Mouse (Mus musculus) telencephalon, adult 2 months (tissue): ENCODE data around the gene Pcgf3.
"Not testable (repeated sequence)": the region's sequence is repeated elsewhere in the genome, so short reads cannot be mapped to it uniquely, and the experiment has no call there.

Experiments
- DNase-seq: peaks from one replicate; pipeline ENCODE4 v3.0.0-alpha.2; 2011; ENCODE audit warnings: low read depth, low spot score

Gene Pcgf3

DNA sequence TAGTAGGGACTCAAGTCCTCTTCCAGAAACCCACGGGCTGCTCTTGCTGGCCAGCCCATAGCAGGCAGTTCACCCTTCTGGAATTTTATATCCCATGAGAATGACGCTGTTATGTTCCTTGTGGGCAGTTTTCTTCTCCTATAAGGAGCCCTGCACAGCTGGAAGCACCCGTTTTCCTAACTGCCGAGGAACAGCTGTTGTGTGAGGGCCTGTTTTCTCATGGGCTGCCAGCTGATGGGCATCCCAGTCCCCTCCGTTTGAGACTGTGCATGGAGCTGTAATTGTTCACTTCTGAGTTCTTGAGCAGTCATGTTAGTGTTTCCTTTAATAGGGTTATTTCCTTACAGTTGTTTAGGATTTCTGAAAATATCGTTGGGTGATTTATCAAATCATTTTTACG lies 8.6 kb downstream of the Pcgf3 start:
- DNase-seq: no peak

DNA sequence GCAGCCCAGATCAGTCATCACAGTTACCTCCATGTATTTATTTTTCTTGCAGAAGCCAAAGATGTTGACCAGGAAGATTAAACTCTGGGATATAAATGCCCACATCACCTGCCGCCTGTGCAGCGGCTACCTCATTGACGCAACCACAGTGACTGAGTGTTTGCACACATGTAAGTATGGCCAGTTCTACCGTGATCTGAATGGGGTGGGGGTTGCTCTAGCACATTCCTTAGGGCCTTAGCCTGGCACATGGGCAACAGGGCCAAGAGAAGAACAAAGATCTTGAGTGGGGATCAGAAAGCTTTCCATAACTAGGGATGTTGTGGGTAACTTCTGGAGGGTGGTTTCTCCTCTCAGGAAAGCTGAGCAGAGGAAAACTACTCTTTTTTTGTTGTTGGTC lies 12.7 kb downstream of the Pcgf3 start:
- no peak for DNase-seq

DNA sequence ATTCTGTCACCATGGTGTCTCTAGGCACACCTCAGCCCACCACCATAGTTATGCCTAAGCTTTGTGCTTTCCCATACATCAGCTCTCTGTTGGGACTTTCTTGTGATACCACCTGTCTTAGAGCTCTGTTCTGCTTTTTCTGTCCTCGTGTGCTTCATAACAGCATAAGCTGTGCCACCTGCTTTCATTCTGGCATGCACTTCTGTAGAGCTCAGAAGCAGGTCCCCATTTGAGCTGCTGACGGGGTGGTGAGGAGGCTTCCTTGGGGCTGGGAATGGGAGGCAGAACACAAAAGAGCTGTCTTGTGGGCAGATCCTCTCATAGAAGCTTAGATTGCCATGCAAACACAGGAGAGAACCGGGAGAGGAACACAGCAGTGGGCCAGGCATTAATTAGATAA lies 14.9 kb downstream of the Pcgf3 start:
- DNase-seq: peak; percentile 45

DNA sequence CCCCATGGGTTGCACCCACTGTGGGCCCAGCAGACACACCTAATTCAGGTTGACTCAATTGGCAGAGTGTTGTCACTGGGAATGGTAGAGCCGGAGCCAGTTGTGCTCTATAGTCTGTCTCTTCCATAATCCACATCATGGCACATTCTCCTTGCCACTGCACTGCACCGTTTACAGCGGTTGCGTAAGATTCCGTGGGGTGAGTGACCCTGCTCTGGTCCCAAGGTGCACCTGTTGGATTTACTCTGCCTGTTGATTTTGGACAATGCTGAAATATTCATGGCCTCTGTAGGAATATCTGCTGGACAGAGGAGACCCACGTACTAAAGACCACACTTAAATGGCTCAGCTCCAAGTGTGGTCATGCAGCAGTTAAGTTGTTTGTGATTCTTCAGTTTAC lies 22.0 kb downstream of the Pcgf3 start:
- DNase-seq: no peak

DNA sequence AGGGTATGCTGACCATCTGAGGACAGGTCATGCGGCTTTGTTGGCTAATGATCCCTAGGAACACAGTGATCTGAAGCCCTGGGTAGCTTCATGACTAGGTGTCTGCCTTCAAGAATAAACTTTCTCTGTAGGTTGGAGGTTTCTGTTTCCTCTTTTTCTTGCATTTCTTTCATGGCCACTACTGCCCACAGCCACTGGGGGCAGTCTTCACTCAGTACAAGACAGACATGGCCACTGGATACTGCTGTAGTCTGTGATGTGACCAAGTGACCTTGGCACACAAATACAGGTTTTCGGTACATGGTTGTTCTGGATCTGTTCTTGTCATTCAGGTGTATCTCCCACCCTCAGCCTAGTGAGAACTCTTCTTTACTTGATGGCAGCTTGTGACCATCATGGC lies 24.2 kb downstream of the Pcgf3 start:
- no peak for DNase-seq

DNA sequence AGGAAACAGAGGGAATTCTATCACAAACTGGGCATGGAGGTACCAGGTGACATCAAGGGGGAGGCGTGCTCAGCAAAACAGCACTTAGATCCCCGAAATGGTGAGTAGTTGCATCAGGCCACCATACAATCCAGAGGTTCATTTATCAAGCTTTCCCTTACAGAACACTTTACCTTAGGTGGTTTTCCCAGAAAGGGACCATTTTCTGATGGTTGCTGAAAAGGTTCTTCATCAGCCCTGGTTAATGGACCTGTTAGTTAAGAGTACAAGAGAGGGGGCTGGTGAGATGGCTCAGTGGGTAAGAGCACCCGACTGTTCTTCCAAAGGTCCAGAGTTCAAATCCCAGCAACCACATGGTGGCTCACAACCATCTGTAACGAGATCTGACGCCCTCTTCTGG lies 25.1 kb downstream of the Pcgf3 start:
- DNase-seq: not testable (repeated sequence)

DNA sequence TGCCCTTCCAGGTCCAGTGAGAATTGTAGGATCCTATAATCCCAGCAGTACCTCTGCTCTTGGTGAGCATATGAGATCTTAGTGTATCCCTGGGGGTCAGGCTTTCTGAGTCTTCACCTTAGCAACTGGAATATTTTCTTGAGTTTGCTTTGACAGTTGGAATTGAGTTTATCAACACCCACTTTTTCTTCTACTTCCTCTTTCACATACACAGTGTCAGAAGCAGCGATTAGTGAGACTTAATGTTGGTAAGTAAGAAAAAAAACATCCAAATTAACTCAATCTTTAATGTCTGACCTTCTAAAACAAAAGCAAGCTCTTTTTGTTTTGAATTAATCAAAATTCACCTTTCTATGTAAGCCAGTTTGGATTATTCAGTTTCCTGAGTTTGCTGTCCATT lies 40.5 kb downstream of the Pcgf3 start:
- no peak for DNase-seq

DNA sequence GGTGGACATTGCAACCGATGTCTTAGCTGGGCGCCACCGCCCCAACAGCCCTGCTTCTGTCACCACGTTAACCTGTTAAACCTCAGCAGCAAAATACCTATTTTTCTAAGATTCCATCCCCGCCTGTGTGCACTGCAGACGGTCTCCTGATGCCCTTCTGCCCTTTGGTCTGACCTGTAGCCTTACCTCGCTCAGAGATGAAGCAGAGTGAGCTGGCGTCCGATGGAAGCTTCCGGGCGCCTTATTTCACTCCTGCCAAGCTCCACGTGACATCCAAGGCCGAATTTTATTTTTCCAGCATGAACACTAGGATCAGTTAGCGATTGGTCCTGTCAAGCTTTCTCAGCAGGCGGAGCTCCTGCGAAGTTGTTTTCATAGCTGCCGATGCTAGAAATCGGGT lies 41.3 kb downstream of the Pcgf3 start:
- no peak for DNase-seq

DNA sequence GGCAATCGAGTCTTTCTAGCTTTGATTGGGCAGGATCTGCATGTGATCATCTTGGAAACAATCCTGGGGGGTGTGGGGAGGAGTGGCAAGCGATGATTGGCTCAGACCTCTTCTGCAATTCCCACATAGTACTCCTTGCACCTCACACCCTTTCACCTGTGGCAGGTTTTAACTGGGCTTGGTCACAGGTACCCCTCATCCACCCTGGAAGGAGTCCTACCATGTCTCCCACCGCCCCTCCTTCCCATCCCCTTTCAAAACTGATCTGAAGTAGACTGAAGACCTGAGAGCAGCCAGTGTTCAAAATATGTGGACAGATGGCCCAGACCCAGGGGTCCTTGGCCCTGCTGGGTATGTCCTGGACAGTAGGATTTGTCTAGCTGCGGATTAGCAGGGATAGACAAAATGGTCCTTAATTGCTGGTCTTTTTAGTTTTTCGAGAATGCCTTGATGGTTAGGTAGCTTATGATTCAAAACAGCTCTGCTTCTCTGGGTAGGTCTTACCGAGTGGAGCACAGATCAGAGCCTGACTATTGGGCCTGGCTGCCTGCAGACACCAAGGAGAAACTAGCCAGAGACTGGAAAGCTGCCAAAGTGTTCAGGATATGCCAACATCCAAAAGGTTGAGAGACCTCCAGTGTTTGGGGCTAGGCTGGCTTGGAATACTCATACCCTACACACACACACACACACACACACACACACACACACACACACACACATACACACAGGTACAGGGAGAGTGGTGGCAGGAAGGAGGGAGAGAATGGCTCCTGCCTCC lies 54.7 kb downstream of the Pcgf3 start:
- no peak for DNase-seq

DNA sequence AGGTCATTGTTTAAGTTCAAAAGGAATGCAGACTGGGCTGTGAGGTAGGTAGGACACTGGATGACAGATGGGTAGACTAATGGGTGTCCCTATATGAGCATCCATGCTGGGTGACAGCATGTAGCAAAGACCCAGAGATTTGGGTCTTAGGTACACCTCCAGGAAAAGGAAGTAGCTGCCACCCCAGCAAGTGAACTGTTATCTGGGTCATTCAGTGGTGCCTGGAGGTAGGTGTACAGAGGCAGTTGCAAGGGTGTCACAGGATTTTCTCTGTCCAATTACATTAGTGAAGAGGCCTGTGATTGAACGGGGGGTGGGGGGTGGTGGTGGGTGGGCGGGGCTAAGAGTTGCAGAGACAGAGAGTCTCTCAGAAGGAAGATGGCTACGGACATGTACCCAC lies 55.6 kb downstream of the Pcgf3 start:
- DNase-seq: no peak

DNA sequence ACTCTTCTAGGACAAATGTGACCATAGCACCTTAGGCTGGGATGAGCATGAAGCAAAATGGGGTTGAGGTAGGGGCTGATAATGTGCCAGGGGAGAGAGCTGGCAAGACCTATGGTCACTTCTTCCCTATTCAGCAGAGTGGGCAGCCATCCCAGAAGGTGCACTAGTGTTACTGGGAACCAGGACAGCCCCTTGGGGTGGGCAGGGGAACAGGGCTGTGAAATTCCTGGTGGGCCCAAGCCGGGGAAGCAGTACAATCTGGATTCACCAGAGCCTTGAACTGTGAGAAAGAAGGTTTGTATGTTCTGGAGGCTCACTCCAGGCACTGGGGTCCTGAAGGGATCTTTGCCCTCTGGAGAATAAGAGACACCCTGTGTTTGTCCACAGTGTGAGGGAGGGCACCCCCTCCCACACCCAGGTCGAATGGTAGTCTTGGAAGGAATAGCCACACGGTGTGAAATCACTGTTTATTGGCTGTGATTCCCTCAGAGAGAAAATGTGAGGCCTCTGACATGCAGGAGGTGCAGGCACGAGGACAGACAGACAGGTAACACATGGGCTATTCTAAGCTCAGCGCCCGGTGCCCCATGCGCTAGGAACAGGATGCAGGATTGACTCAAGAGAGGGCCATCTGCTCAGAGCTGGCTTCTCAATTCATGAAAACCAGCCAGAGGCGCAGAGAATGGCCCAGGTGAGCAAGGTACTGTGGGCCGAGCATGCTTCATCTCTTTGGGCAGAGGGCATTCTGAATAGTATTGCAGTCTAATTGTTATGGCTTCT lies 57.3 kb downstream of the Pcgf3 start:
- no peak for DNase-seq

DNA sequence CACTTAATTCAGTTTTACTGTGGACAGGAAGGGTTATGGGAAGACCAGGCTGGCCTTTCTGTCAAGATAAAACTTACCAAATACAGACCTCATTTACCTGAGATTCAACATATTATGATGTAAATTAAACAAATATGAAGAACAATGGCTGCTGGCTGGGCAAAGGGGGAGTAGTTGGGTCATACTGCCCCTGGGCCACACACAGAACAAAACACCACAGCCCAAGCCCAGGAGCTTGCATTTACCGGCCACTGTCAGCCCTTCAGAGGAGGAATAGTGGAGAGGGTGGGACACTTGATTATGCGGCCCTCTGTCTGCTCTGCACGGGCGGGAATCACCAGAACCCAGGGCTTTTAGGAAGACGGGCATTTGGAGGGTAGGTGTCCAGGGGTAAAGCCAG lies 57.9 kb downstream of the Pcgf3 start:
- no peak for DNase-seq

DNA sequence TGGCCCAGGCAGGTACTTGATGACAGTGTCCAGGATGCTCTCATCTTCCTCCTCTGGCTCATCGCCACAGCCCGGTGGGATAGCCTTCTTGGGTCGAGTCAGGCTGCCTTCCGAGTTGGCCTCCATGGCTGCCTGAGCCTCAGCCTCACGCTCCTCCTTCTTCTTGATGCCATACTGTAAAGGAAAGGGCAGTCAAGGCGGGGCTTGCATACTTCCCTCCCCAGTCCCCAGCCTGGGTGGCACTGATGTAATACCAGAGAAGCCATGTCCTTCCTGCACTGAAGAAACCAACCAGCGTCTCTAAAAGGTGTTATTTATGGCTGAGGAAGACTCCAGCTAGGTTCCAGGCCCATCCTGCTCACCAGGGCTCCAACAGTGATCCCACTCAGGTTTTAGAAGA lies 59.1 kb downstream of the Pcgf3 start:
- no peak for DNase-seq

DNA sequence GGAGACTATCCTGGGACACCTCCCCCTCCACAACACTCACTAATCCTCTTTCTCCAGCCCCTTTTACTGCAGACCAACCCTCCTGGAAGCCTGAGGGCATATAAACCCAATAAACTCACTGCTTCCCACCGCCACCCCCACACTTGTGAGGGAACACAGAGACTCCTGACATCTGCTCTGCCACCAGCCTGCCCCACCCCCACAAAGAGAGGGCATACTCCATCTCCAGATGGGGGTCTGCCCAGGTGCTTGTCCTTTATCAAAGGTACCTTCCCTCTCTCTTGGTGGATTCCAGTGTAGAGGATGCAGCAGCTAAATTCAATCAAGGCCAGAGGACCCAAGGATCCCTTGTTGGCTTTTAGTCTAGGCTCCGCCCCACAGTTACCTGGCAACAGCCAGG lies 60.0 kb downstream of the Pcgf3 start:
- DNase-seq: no peak

DNA sequence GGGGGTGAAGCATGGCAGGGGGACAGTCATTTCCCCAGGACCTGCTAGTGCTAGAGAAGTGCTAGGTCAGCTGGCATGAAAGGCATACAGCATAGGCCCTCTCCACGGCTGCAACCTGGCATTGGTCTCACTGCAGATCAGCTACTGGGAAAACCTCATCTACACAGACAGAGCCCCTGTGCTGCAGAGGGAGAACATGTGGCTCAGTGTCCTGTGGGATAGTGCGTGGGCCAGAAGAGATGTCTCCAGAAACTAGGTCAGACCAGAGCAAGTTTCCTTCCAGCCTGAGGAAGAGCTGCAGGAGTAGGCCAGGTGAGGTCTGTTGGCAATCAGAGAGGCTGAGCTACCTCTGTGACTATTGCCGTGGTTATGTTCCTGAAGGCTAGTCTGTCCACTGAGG lies 60.9 kb downstream of the Pcgf3 start:
- DNase-seq: no peak

DNA sequence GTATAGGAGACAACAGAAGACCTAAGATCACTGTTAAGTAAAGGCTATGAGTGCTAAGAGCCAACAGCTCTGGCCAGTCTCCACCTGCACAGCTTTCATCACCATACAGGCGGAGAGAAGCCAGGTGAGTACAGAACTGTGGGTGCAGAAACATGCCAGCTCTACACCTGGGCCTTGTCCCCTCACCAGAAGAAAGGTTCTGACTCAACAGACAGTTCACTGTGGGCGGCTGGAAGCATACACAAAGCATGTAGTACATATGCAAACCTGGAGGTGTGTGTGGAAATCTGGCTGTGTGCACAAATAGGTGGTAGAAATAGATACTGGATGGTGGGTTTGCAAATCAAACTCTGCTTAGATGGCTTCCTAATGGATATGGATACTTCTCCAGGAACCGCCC lies 61.6 kb downstream of the Pcgf3 start:
- DNase-seq: no peak

DNA sequence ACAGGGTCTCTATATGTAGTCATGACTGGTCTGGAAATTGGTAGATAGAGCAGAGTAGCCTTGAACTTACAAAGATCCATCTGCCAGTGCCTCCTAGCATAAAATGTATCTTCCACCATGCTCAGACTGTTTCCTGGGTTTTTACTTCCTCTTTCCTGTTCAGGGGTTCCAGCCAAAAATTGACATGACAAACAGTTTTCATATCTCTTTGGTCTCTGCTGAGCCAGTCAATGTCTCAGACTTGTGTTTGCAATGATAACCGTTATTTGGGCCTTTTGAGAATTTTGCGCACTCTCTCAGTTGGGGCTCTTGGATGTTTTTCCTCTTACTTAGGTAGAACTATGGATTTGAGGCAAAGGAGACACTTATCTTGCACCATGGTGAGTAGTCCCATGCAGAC lies 73.2 kb downstream of the Pcgf3 start:
- no peak for DNase-seq

DNA sequence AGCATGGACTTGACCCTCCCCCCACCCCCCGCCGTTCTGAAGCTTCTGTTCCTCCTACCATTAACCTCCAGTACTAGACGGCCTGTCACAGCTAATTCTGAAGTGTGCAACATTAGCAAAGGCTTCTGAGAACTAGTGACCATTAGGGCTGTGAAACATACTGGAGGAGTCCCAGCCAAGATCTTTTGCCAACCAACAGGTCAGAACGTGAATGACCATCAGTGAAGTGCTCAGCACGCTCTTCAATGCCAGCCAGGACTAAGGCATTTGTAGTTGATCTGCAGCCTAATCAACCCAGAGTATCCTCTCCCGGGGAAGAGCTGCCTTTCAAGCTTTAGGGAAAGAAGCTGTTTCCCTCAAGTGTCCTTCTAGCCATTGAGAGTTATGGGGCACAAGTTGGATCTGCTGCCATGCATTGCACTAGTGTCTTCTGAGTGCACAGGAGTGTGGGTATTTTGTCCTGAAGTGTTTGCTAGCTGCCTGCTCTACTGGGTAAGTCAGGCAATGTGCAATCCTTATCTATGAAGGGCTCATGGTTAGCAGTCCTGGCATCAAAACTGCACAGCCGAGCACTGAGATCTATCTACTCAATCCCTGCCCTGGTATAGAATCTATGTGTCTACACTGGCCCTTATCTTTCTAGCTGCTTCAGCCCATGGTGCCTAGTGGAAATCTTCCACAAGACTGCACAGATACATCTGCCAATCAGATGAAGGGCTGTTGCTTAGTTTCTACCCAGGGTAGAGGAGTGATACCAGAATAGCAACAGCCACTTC lies 82.7 kb downstream of the Pcgf3 start:
- DNase-seq: no peak

DNA sequence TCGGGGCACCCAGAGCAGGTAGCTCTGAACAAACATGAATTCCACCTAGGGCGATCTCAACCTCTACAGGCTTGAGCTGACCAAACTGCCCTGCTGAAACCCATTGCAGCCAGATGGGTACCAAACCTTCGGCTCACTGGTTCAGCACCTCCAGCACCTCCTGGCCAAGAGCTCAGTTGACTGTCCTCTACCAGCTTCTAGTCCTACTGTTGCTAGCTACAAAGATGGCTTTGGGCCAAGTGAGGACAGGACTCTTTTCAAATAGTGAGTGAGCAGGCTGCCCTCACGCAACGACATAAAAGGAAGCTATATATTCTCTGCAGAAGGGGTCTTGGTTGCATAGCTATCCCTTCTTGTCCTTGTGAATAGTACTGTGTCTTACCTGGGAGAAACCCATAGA lies 86.6 kb downstream of the Pcgf3 start:
- no peak for DNase-seq

DNA sequence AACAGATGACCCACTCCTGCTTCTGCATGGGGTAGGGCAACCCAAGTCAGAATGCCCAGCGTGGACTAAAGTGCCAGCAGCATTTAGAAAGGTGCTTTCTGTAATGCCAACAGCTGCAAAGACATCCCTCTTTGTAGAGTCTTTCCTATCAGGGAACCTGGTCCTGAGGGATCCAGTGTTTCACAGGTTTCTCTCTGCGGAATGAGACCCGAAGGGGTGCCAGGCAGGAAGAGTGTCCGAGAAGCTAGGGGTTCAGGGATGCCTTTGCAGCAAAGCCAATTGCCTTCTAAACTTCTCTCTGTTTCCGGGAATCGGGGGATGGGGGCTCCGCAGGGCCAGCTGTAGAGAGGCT lies 88.1 kb downstream of the Pcgf3 start:
- no peak for DNase-seq

DNA sequence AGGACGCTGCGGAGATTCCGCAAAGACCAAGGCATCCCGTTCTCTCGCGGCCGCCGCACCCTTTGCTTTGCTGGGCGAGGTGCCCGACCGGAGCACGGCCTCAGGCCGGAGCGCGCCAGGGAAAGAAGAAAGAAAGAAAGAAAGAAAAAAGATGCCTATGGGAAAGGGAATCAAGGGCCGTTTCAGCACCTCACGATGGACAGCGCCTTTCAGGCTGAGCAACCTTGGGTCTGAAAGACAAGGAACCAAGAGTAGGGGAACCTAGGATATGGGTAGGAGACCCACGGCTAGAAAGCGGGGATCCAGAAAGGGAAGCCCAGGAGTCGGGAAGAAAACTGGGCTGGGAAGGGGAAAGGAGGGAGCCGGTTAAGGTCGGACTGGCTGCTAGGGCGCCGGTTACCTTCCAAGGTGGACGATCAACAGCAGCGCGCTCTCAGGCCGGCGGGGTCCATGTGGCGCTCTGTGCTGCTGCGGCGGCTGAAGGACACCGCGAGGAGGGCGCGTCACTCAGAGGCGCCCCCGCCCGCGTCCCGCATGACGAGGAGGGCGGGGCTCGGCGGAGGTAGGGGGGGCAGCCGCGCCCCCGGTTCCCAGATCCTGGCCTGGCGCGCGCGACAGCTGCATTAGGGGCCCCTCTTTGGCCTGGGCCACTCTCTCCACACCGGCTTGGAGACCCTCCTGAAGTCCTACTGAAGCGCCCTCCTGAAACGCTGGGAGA lies 88.6 kb downstream of the Pcgf3 start, which contains the start of gene Cplx1:
Gene Cplx1 (minus strand): TSS at position 536 of the 718 bp plus-strand sequence.
- DNase-seq: peak; percentile 27

DNA sequence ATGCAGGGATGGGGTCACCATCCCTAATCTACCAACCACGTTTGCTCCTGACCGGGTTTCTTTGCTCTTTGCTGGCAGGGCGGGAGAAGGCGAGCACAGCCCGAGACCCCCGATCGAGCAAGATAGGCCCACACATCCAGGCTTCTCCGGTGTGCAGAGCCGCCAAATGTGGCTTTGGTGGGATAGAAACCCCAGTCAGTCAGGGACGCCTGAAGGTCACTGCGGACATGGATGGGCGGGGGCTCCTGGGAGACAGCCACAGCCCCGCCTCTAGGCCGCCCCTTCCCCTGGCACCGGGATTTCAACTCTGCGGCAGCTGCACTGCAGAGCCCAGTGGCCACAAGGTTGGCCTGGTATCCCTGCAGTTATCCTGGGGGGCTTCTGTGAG lies 89.2 kb downstream of the Pcgf3 start:
- DNase-seq: no peak
